Mouse (Mus musculus): Measurements from ENCODE around the gene Hoxd12.

- no peak for TF ChIP-seq GATA1 (IDR thresholded peaks at IDR 0.05; ENCODE audit: low read depth, low read length)
- no peak for TF ChIP-seq POLR2A (IDR thresholded peaks at IDR 0.05; ENCODE audit: control insufficient read depth in 1 of 2, insufficient read depth in 1 of 2, low read depth in 1 of 2, low read length in 2 of 2, poor library complexity in 1 of 2)
- TF ChIP-seq MEF2A (IDR thresholded peaks at IDR 0.05; ENCODE audit: extremely low read depth, insufficient replicate concordance, low read depth, low read length, poor library complexity, severe bottlenecking): no peak
- no peak for TF ChIP-seq ZMIZ1 (IDR thresholded peaks at IDR 0.05; ENCODE audit: low read depth, low read length)
- no peak for TF ChIP-seq CHD2 (IDR thresholded peaks at IDR 0.05; ENCODE audit: low read length)
- no peak for TF ChIP-seq CTCF (IDR thresholded peaks at IDR 0.05 in 2 of 3, conservative IDR thresholded peaks at IDR 0.05 in 1 of 3; ENCODE audit: control insufficient read depth in 1 of 3, insufficient read depth in 1 of 3, low read depth in 2 of 3, low read length in 3 of 3, poor library complexity in 1 of 3, severe bottlenecking in 1 of 3)
- TF ChIP-seq ZNF384 (IDR thresholded peaks at IDR 0.05; ENCODE audit: low read depth, low read length): no peak
- no peak for TF ChIP-seq MAX (IDR thresholded peaks at IDR 0.05; ENCODE audit: low read length)
- TF ChIP-seq ELF1 (IDR thresholded peaks at IDR 0.05; ENCODE audit: low read depth, low read length): no peak
- no peak for TF ChIP-seq ETS1 (IDR thresholded peaks at IDR 0.05; ENCODE audit: low read depth, low read length)
- no peak for TF ChIP-seq E2F4 (IDR thresholded peaks at IDR 0.05; ENCODE audit: borderline replicate concordance, low read depth, low read length)
- TF ChIP-seq MAFK (IDR thresholded peaks at IDR 0.05; ENCODE audit: borderline replicate concordance, low read depth, low read length): no peak
- no peak for TF ChIP-seq RAD21 (IDR thresholded peaks at IDR 0.05; ENCODE audit: low read depth, low read length)
These were observed 33.9 kb downstream of the Hoxd12 start for GRCm38 (mm10) chr2:74708676-74709075.
